Comparison of ENCODE assay signal across 21 mouse cellular contexts in genomic region chr10:63184451-63184850, GRCm38 (mm10). TPM values are rescaled to one million over a fixed set of nuclear protein-coding genes. Genes with fewer than 3 reads are reported as not detected.
"Had no signal": no experiment of that assay in that cellular context is flagged by ENCODE, and none has a peak within 500 bp of the region (broad histone marks: within the 10 kb centered on the region; RNA-seq: fewer than 3 reads in every experiment).

No protein-coding gene starts in this region.

- H3K36me3 ChIP-seq: lung, embryonic 15.5 days; midbrain, embryonic 10.5 days; midbrain, embryonic 12.5 days; neural tube, embryonic 13.5 days; neural tube, embryonic 15.5 days had no signal

- DNase-seq: lung, adult 2 months; lung, postnatal 4 days; midbrain, embryonic 14.5 days; retina, postnatal 1 day; right cerebral cortex, adult 18-20 months; right cerebral cortex, postnatal 25 days; right cerebral cortex, postnatal 4 days; spleen, adult 18-20 months; thymus, adult 18-20 months; thymus, postnatal 14 days; thymus, postnatal 36 days had no signal

- H3K27me3 ChIP-seq: lung, embryonic 15.5 days; midbrain, embryonic 12.5 days; neural tube, embryonic 13.5 days; neural tube, embryonic 15.5 days had no signal

- H3K27ac ChIP-seq: lung, embryonic 15.5 days; midbrain, embryonic 10.5 days; midbrain, embryonic 12.5 days; neural tube, embryonic 13.5 days; neural tube, embryonic 15.5 days had no signal

- H3K4me1 ChIP-seq: lung, embryonic 15.5 days; midbrain, embryonic 10.5 days; midbrain, embryonic 12.5 days; neural tube, embryonic 13.5 days; neural tube, embryonic 15.5 days had no signal

- ATAC-seq: lung, postnatal 0 days; midbrain, embryonic 16.5 days had no signal

- H3K4me3 ChIP-seq: lung, embryonic 15.5 days; midbrain, embryonic 10.5 days; midbrain, embryonic 12.5 days; myocyte; neural tube, embryonic 13.5 days; neural tube, embryonic 15.5 days had no signal

- H3K9me3 ChIP-seq: lung, embryonic 15.5 days; midbrain, embryonic 10.5 days; midbrain, embryonic 12.5 days; neural tube, embryonic 13.5 days; neural tube, embryonic 15.5 days had no signal

RNA-seq across cellular contexts. Expression of gene Mypn, which starts 19.3 kb away (rescaled TPM):
- total RNA-seq: megakaryocyte, adult 5-6 weeks; megakaryocyte-erythroid progenitor cell, adult 5-6 weeks had no signal
